Mouse (Mus musculus) brain, adult 2 months (tissue): ENCODE results near the gene Pum2.

Experiments used
- DNase-seq: peaks from one replicate; pipeline ENCODE4 v3.0.0; 2011; ENCODE audit warnings: low read depth, low spot score

The Pum2 gene

DNA sequence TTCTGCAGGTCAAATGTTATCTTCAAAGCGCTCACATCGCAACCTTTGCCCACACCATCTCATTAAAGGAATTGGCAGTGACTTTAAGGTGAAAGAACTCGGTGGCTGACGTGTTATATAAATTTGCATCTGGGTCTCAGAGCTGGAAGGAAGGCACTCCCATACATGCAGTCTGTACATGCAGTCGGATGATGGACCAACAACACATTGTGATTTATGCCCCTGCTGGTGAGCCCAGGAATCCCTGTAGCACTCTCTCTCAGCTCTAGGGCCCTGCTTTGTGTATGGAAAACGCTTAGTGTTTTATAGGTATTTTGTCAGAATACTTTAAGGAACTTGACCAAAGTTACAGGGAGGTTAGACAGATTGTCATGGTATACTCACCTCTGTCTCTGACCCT is 86.6 kb downstream of the Pum2 start:
- no peak for DNase-seq

DNA sequence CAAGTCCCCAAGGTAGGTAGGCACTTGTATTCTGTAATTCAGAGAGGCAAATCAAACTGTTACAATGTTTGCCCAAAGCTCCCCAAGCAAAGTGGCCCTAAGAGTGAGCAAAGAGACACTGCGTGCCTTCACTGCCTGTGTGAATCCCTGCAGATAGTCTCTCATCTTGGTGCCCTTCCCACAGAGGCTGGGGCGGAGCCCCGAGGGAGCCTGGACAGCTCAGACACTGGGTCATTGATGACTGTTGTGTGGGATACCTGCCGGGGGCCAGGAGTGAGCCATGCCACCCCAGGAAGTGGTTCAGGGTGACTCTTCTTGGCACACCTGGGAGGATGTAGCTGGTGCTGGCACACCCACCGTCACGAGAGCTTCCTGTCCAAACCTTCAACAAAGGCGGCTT is 87.1 kb downstream of the Pum2 start:
- no peak for DNase-seq

DNA sequence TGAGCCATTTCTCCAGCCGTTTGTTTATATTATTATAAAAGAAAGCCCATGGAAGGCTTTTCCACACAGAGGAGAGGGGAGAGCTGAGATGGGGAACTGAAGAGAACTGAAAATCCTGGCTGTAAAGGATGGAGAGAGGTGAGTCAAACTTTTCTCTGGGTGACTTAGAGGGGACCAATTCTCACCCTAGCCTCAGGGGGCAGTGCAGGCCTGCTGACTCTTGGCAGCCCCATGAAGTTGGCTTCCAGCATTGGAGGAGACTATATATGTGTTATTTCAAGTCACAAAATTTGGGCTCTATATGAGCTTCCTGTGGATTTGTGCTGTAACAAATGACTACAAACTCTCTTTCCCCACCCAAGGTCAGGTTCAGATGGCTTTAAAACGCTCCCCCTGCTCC is 88.7 kb downstream of the Pum2 start:
- DNase-seq: no peak

DNA sequence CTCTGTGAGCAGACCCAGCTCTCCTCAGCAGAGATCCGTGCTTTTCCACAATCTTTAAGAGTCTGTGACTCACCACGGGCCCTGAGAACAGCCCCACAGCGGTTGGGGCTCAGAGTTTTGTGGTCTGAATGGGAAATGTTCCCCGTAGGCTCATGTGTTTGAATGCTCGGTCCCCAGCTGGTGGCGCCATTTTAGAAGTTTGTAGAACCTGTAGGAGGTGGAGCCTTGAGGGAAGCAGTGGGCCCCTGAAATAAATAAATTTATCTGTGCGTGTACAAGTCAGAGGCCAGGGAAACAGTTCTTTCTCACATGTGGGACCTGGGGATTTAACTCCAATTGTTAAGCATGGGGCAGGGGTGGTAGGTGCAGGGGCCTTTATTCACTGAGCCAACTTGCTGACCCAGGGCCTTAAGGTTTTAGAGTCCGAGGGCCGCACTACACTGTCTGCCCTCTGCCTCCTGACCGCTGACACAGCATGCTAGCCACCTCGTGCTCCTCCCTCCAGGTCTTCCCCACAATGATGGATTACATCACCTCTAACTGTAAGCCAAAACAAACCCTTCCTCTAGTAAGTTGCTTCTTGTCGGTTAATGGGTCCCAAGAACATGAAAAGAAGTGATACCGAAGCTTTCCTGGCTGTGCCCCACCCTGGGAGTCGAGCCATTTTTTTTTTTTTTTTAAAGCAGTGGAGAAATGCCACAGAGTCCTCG is 90.4 kb downstream of the Pum2 start:
- no peak for DNase-seq

DNA sequence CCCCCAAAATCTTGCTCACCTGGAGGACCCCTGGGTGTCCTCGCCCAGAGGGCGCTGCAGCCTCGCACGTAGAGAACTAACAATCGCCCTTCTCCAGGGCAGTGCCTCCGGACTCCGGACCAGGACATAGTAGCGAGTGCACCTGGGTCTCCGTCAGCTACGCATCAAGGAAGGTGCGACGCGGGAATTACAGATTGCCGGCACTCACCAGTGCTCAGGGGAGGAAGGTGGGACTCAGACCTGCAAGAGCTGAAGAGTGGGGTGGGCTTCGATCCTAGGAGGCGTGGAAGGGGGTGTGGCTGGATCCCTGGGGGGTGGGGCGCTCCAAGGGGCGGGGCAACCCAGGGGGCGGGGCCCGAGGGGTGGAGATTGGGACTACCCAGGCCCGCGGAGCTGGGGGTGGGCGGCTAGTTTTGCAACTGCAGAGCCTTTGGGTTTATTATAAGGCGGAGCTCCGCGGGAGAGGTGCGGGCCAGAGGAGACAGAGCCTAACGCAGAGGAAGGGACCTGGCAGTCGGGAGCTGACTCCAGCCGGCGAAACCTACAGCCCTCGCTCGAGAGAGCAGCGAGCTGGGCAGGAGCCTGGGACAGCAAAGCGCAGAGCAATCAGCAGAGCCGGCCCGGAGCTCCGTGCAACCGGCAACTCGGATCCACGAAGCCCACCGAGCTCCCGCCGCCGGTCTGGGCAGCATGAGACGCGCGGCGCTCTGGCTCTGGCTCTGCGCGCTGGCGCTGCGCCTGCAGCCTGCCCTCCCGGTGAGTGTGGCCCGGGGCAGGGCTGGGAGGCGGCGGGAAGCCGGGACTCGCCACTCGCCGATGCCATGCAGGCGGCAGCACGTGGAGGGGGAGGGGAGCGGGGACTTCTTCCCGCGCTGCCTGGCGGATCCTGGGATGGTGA is 97.3 kb downstream of the Pum2 start, which contains the start of gene Sdc1:
Gene Sdc1, plus strand, starts transcription at position 378 of the 898 bp plus-strand sequence.
- DNase-seq: peak; percentile 64

DNA sequence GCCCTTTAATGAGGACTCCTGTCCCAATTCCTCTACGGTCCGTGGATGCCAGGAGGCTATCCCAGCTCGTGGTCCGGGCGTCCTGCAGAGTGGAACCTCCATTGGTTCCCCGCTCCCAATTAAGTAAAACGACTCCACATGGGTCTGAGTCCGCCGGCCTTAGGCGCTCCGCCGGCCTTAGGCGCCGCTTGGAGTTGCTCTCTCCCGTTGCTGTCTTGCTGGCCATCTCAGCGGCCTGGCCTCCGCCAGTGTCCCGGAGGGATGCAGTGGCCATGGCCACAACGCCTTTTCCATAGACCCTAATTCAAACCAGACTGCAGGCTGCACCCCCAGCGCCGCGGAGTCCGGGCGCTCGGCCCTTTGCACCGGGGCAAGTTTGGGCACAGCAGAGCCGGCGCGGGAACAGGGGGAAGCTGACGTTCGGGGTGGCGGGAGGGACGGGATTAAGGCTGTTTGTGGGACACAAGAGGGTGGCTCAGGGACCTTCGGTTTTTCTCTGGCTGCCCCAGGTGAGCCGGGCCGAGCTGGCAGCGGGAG is 98.0 kb downstream of the Pum2 start:
- no peak for DNase-seq

DNA sequence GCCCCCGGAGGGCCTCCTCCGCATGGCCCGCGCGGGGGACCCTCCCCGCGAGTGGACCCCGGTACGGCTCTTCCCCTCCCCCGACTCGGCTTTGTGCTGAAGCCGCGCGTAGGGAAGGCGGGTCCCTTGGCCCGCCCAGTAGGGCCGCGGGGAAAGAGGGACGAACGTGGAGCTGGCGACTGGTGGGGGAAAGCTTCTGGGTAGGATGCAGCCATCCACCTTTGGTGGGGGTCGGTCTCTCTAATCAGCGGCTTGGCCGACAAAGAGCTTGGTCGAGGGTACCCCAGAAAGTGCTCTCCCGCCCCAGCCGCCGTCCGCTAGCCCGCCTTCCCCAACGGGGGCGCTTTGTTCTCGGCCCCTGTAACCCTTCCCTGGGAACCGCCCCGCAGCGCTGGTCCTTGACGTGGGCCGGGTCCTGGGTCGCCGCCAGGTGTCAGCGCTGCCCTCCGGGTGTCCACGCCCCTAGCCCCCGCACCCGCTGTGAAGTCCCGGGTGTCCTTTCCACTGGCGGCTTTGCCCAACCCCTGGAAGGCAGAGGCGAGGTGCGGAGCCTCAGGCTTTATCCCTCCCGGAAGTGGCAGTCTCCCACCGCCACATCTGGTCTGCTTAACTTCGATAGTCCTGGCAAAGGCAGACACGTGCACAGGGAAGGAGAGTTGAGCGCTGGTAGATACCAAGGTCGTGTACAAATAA is 98.7 kb downstream of the Pum2 start:
- DNase-seq: no peak

DNA sequence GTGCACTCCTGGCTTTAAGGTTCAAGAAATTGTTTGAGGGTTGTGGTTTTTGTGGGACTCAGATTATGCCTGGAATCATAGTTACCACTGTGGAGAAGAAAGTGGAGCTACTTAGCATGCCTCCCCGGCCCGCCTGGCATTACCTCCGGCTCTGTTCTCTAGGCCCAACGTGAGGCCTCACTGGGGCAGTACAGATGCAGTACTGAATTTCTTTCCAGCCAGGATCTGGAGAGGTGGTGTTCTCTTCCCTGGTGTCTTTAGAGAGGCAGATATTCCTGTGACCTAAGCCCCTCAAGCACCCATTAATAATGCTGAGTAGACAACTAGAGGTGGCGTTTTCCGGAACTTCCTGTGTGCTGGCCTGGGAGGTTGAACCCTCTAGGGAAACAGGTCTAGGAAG is 99.4 kb downstream of the Pum2 start:
- DNase-seq: no peak

DNA sequence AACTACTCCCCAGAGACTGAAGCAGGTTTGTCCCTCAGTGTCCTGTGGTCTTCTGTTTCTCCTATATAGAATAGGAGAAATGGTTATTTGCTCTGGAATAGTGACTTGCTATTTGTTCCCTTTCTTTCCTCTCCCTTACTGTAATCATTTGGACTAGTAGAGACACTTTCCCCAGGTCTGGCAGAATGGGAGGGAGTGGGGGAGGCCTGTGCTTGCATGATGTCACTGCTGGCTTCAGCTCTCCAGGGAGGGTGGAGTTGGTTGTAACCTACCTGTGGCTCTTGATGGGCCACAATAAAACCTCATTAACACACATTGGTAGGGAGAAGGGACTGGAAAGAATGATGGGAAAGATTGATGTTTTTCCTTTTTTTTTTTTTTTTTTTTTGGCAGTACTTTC is 100.2 kb downstream of the Pum2 start:
- DNase-seq: no peak

DNA sequence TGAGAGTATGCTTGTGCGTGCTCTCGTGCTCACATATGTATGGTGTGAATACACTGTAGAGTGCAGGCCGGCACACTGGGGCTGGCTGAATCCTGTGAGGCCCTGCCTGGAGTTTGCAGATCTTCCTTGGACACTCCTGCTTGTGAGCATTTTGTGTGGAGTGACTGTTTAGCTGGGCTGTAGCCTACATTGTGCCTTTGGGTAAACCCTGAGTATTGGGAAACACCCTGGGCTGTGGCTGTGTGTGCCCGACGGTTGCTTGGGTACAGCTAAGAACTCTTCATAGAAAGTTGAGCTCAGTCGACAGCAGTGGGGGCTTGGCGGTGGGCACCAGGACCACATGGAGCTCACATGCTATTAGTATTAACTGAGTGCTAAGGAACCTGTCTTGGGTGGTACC is 102.3 kb downstream of the Pum2 start:
- DNase-seq: no peak

DNA sequence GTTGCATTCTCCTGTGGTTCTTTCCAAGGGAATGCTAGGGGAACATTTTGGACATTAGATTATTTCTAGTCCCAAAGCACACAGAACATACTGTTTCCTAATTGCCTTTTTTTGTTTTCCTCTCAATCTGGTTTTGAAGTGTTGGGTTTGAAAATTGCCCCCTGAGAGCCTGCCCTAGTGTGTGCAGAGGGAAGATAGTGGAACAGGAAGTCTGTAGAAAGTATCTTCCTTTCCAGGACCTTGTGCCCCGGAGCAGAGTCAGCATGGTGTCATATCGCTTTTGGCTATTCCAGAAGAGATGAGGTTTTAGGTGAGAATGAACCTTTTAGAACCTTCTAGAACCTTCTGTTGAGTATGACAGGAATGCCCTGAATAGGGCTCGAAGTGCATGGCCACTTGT is 102.8 kb downstream of the Pum2 start:
- no peak for DNase-seq

DNA sequence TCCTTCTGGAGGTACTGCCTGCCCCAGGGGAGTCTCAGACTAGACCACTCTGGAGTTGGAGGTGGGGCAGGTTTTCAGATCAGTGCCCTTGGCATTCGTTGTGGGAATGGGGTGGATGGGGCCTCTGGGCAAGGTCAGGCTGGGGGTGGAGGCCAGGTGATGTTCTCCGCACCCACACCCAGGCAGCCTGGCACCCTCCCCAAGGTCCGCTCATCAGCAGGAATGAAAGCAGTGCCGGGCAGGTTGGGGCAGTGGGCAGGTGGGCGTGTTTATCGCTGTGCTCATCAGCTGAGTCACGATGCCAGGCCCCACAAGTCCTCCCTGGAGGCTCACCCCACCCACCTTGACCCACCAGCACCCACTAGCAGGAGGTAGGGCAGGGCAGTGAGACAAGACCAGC is 104.2 kb downstream of the Pum2 start:
- no peak for DNase-seq

DNA sequence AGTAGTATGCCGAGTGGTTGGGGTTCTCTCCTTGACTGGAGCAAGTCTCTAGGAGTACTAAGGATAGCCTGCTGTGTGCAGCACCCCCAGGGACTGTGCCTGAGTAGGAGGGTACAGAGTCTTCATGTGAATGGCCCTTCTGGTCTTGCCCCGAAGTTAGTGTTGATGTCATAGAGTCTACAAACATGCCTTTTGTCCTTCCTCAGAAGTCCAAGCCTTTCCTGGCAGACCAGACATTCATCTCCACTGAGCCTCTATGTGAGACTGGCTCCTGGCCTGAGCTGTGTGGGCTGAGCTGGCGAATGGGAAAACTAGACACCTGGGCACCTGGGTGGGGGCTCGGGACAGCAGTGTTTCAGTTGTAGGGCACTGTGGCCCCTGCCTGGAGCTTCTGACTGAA is 105.9 kb downstream of the Pum2 start:
- no peak for DNase-seq

DNA sequence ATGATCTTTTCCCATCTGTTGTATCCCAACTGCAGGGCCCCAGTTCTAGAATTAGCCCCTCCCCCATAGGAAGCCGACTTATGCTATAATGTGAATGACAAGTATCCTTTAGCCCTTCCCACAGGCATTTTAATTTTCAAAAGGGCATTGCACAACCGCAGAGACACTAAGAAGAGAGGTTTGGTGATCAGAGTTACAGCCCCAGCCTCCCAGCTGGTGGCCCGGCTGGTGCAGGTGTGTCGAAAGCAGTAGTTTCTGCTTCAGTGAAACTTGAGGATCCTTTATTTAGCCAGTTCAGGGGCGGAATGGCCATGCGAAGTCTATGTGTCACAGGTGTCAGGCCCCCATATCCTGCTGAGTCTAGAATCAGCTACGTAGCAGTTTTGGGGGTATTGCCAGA is 107.2 kb downstream of the Pum2 start:
- no peak for DNase-seq

DNA sequence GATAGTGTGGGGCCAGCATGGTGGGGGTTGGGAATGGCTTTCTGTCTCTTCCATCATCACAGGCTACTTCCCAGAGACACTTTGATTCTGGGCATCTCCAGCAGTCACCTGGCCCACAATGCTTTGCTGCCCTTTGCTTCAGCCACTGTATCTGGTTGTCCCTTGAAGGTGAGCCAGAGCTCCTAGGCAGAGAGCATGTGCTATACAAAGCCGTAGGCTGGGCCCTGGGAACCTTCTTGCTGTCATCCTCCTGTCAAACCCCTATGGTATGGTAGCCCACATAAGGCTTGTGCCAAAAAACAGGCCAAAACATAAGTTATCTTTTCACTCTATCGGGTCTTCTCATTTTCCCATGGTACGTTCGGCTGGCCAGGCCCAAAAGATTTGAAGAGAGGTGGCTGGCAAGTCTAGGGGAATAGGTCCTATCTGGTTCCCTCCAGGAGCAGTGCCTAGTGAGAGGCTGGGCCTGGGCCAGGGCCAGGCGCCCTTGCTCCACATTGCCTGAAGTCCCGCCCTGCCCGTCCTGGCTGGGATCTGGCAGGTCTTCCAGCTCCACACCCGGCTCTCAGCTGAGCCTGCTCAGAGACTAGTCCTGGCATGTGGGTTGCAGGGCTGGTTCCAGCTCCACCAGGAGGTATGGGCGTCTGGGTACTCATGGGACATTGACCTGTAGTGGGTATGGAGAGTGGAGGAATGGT is 107.9 kb downstream of the Pum2 start:
- peak; percentile 73 for DNase-seq

DNA sequence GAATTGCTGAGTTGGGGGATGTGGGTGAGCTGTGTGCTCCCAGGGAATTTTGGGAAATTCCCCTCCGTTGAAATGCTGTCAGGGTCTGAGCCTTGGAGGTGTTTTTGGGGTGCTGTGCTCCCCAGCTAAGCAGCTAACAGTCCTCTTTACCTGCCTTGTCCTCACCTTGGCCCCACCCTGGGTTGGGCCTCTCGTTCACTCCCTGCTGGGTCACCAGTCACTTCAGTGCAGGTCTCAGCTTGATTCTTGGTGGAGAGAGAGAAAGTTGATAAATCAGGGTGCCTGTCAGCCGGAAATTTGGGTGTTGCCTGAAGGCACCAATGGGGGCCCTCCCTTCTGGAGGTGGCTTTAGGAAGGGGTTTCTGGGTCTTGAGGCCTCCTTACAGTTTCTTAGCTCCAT is 108.6 kb downstream of the Pum2 start:
- DNase-seq: no peak

DNA sequence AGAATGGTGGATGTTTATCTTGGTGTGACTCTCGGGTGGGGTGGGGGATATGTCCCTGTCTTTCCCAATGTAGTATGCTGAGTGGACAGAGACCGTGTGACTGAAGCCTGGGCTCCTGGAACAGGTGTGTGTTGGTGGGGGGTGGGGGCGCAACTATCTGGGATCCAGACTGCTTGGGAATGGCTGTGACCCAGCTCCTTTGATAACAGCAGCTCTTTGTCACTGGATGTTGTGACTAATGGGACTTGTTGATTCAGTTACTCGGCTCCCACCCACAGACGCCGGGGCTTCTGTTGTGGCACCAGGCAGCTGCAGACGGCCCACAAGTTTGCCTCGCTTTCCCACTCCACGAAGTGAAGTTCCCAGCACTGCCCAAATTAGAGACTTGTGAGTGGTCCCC is 110.3 kb downstream of the Pum2 start:
- peak; percentile 50 for DNase-seq

DNA sequence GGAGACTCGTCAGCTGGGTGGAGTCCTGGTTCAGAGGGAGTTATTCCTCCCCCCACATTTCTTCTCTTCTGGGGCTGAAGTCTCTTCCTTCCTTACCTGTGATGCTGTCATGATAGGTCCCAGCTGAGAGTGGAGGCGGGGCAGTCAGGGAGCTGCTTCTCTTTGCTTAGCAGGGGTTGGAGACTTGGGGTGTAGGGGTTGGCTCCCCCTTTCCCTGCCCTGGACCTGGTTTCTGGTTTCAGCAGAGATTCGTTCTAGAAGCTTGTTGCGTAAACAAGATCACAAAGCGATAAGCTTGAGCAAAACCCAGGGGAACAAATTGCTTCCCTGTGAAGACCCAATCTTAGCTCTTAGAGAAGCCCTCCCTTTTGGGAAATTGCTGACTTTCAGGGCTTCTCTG is 112.5 kb downstream of the Pum2 start:
- DNase-seq: no peak

DNA sequence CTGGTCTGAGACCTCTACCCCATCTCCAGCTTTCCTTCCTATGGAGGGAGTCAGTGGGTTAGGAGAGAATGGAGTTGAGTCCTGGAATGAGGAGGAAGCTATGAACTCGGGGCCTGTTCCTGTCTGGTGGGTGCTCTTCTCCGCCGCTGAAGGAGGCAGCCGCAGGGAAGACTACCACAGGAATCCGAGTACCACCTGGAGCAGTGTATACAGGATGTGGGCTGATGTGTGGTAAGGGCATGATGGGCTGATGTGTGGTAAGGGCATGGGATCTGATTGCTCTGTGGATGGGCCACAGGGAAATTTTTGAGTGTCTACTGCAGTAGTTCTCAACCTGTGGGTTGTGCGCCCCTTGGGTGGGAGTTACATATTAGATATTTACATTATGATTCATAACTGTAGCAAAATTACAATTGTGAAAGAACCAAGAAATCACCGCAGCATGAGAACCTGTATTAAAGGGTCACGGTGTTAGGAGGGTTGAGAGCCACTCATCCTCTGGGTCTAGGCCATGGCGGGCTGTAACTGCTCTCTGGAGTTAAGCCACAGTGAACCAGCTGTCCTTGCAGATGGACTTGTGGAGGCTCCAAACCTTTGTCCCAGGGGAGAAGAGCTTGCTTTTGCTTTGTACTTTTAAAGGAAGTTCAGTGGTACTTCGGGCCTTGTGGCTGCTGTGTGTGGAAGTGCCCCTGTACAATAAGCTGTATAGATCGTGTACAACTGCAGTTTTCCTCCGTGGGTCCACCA is 113.2 kb downstream of the Pum2 start:
- DNase-seq: peak; percentile 45

DNA sequence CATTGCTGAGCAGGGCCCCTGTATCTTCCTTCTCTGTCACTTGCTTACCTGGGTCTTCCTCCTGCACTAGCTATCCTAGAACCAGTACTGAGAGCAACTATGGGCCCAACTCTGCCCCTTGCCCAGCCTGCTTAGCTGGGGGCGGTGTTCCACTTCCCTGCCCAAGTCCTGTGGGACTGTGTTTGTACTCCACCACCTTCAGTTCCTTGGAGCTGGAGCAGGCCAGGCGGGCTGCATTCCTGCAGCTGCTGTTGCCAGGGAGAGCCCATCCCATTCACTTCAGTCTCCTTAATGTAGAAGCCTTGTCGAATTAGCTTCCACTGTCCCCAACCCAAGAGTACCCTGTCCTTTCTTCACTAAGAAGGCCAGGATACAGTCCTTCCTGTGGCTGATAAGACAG is 114.5 kb downstream of the Pum2 start:
- DNase-seq: no peak

DNA sequence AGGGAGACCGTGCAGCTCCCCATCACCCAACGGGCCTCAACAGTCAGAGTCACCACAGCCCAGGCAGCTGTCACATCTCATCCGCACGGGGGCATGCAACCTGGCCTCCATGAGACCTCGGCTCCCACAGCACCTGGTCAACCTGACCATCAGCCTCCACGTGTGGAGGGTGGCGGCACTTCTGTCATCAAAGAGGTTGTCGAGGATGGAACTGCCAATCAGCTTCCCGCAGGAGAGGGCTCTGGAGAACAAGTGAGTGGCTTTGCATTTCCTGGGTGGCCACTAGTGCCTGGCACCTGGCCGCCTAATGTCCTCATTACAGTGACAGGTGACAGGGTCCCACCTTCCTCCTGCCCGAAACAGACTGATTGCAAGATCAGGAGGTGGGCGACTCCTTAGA is 116.7 kb downstream of the Pum2 start:
- DNase-seq: no peak
